Mouse (Mus musculus) neural tube, embryonic 14.5 days (tissue): ENCODE data around the gene Gnmt. TPM values are rescaled to one million over a fixed set of nuclear protein-coding genes. Genes with fewer than 3 reads are reported as not detected.

Experiments used
- ATAC-seq: fragments of 200-750 bp; cut with Nextera tagmentation; 2 replicates; pipeline ENCODE4 v1.8.0; 2017; ENCODE audit warnings: low read depth, mild to moderate bottlenecking, moderate TSS enrichment, moderate library complexity
- H3K27ac ChIP-seq: fragments of 300-500 bp; sonication (generic); 2 replicates; pipeline ENCODE4 v1.5.1; 2014; ENCODE audit warnings: low read depth, mild to moderate bottlenecking, control low read depth, low read length, moderate library complexity, mixed read lengths
- H3K27me3 ChIP-seq: fragments of 300-500 bp; sonication (generic); 2 replicates; pipeline ENCODE4 v1.6.1; 2014; ENCODE audit warnings: low read length; ENCODE audit not compliant: control insufficient read depth, insufficient read depth
- H3K36me3 ChIP-seq: fragments of 300-500 bp; sonication (generic); 2 replicates; pipeline ENCODE4 v1.6.1; 2014; ENCODE audit warnings: low read length, mixed read lengths; ENCODE audit not compliant: control insufficient read depth, insufficient read depth
- H3K4me1 ChIP-seq: fragments of 300-500 bp; sonication (generic); 2 replicates; pipeline ENCODE4 v1.6.1; 2014; ENCODE audit warnings: low read length; ENCODE audit not compliant: control insufficient read depth, insufficient read depth
- H3K4me2 ChIP-seq: fragments of 300-500 bp; sonication (generic); 2 replicates; pipeline ENCODE4 v1.6.1; 2014; ENCODE audit warnings: mild to moderate bottlenecking, low read depth, low read length, control low read depth
- H3K4me3 ChIP-seq: fragments of 300-500 bp; sonication (generic); 2 replicates; pipeline ENCODE4 v1.5.1; 2014; ENCODE audit warnings: low read depth, low read length, control low read depth, mixed read lengths
- H3K9ac ChIP-seq: fragments of 300-500 bp; sonication (generic); replicated peaks from 2 replicates; pipeline ENCODE4 v1.6.1; 2014; ENCODE audit warnings: low read depth, mild to moderate bottlenecking, control low read depth, low read length, mixed read lengths
- H3K9me3 ChIP-seq: fragments of 300-500 bp; sonication (generic); 2 replicates; pipeline ENCODE4 v1.6.1; 2016; ENCODE audit warnings: low read length; ENCODE audit not compliant: control insufficient read depth
- WGBS: fragments of 180-500 bp; shearing (Covaris S2); extraction: QIAGEN DNeasy Blood & Tissue Kit; methylation state at CpG from one replicate; pipeline ENCODE4 v1.1.7; 2014; 5-methylcytosine and 5-hydroxymethylcytosine counted together
- polyA plus RNA-seq: library from polyadenylated mRNA; unstranded; fragments of >200 nt; fragmentation: Nextera tagmentation; extraction: Ambion mirVana; gene quantifications from 2 replicates; pipeline ENCODE4 v1.2.1, GENCODE M21; 2014

Gnmt gene
- polyA plus RNA-seq = 2.1 TPM in 2 replicates

- no peak within 1 kb of the TSS for H3K27ac ChIP-seq
- H3K4me1 ChIP-seq = no peaks in the 10 kb centered on the region
- ATAC-seq = no peak
- H3K4me2 ChIP-seq = no peak within 1 kb of the TSS
- H3K9ac ChIP-seq = 0 out of 2 replicates have a peak within 1 kb of the TSS, but pooled peaks have one; percentile 1
- 0 out of 2 replicates have a peak, but pooled peaks cover 2% of the 10 kb centered on the region for H3K27me3 ChIP-seq
- H3K36me3 ChIP-seq = no peaks in the 10 kb centered on the region; the same call in 1 of the 2 replicates
- WGBS = 15% methylated on average over 24 of the region's 24 CpGs
- no peak within 1 kb of the TSS for H3K4me3 ChIP-seq
- H3K9me3 ChIP-seq = no peaks in the 10 kb centered on the region
Observed at GRCm38 (mm10) chr17:46728904-46729318, at the start of gene Gnmt. Gene Gnmt (minus strand): TSS chr17:46729168.

- Histone ChIP-seq H3K27me3 (no peaks in the 10 kb centered on the region), H3K4me3 (no peak overlapping the region), H3K36me3 (peaks cover 46% of the 10 kb centered on the region), H3K27ac (no peak overlapping the region), H3K4me1 (peaks cover 12% of the 10 kb centered on the region), H3K9me3 (no peaks in the 10 kb centered on the region), H3K9ac (no peak overlapping the region), H3K4me2 (no peak overlapping the region)
- 91% methylated on average over 3 of the region's 3 CpGs for WGBS
- ATAC-seq = no peak
Observed at GRCm38 (mm10) chr17:46776087-46776486, 47.1 kb upstream of the Gnmt start.

GRCm38 (mm10) chr17:46775070-46775469 lies 46.1 kb upstream of the Gnmt start:
- no peaks in the 10 kb centered on the region for H3K27me3 ChIP-seq
- H3K36me3 ChIP-seq = peaks cover 46% of the 10 kb centered on the region
- H3K4me3 ChIP-seq = no peak overlapping the region
- no peak overlapping the region for H3K27ac ChIP-seq
- peaks cover 11% of the 10 kb centered on the region for H3K4me1 ChIP-seq
- WGBS = 95% methylated on average over 9 of the region's 9 CpGs
- no peaks in the 10 kb centered on the region for H3K9me3 ChIP-seq
- ATAC-seq = no peak
- H3K9ac ChIP-seq = no peak overlapping the region
- no peak overlapping the region for H3K4me2 ChIP-seq

- Histone ChIP-seq H3K4me1 (peaks cover 11% of the 10 kb centered on the region), H3K27ac (no peak overlapping the region), H3K27me3 (no peaks in the 10 kb centered on the region), H3K9me3 (no peaks in the 10 kb centered on the region), H3K4me2 (peak overlapping the region; percentile 95; the same call in 1 of the 2 replicates), H3K4me3 (no peak overlapping the region), H3K9ac (no peak overlapping the region), H3K36me3 (peaks cover 39% of the 10 kb centered on the region)
- ATAC-seq = no peak
- 42% methylated on average over 2 of the region's 2 CpGs for WGBS
Observed at GRCm38 (mm10) chr17:46774131-46774472, 45.1 kb upstream of the Gnmt start.

GRCm38 (mm10) chr17:46773278-46774130 lies 44.5 kb upstream of the Gnmt start:
- H3K27me3 ChIP-seq = no peaks in the 10 kb centered on the region
- H3K27ac ChIP-seq = peak overlapping the region; percentile 67; the same call in 1 of the 2 replicates
- peaks cover 33% of the 10 kb centered on the region for H3K36me3 ChIP-seq
- no peak for ATAC-seq
- no peaks in the 10 kb centered on the region for H3K9me3 ChIP-seq
- peak overlapping the region; percentile 95 for H3K4me2 ChIP-seq
- 10% methylated on average over 19 of the region's 20 CpGs for WGBS
- peaks cover 11% of the 10 kb centered on the region for H3K4me1 ChIP-seq
- peak overlapping the region; percentile 62; the same call in 1 of the 2 replicates for H3K9ac ChIP-seq
- peak overlapping the region; percentile 88 for H3K4me3 ChIP-seq

GRCm38 (mm10) chr17:46772404-46773277 lies 43.7 kb upstream of the Gnmt start, which contains the start of gene 2310039H08Rik:
Gene 2310039H08Rik (plus strand): TSS chr17:46772635.
- Histone ChIP-seq H3K4me1 (peaks cover 11% of the 10 kb centered on the region), H3K27ac (peak within 1 kb of the TSS; percentile 67), H3K27me3 (no peaks in the 10 kb centered on the region), H3K36me3 (peaks cover 27% of the 10 kb centered on the region), H3K9ac (peak within 1 kb of the TSS; percentile 62), H3K4me2 (peak within 1 kb of the TSS; percentile 95), H3K4me3 (peak within 1 kb of the TSS; percentile 88), H3K9me3 (no peaks in the 10 kb centered on the region)
- peak; percentile 93 for ATAC-seq
- under 1% methylated on average over 49 of the region's 50 CpGs for WGBS

GRCm38 (mm10) chr17:46772038-46772403 lies 43.1 kb upstream of the Gnmt start:
- Histone ChIP-seq H3K4me3 (peak overlapping the region; percentile 88), H3K9ac (peak overlapping the region; percentile 62; the same call in 1 of the 2 replicates), H3K9me3 (no peaks in the 10 kb centered on the region), H3K4me2 (peak overlapping the region; percentile 95), H3K27me3 (no peaks in the 10 kb centered on the region), H3K27ac (peak overlapping the region; percentile 67), H3K36me3 (peaks cover 22% of the 10 kb centered on the region), H3K4me1 (peaks cover 11% of the 10 kb centered on the region)
- WGBS = 15% methylated on average over 5 of the region's 5 CpGs
- ATAC-seq = peak; percentile 25; the same call in 1 of the 2 replicates

- peak overlapping the region; percentile 67; the same call in 1 of the 2 replicates for H3K27ac ChIP-seq
- no peaks in the 10 kb centered on the region for H3K9me3 ChIP-seq
- H3K27me3 ChIP-seq = no peaks in the 10 kb centered on the region
- H3K4me2 ChIP-seq = peak overlapping the region; percentile 95
- WGBS = 76% methylated on average over 17 of the region's 17 CpGs
- peak overlapping the region; percentile 62; the same call in 1 of the 2 replicates for H3K9ac ChIP-seq
- ATAC-seq = no peak
- peak overlapping the region; percentile 88 for H3K4me3 ChIP-seq
- H3K36me3 ChIP-seq = peaks cover 20% of the 10 kb centered on the region
- peaks cover 11% of the 10 kb centered on the region for H3K4me1 ChIP-seq
Observed at GRCm38 (mm10) chr17:46771616-46772015, 42.6 kb upstream of the Gnmt start.
